Mouse (Mus musculus): ENCODE data around the gene N4bp2. TPM values are rescaled to one million over a fixed set of nuclear protein-coding genes. Genes with fewer than 3 reads are reported as not detected.

Gene N4bp2
- polyA plus RNA-seq, 1 experiment from 2014 or later: 24.0 TPM

- Histone ChIP-seq H3K9ac (no peak overlapping the region), H3K4me3 (no peak overlapping the region), H3K4me2 (replicated peaks) (no peak overlapping the region), H3K36me3 (no peaks in the 10 kb centered on the region), H3K27me3 (replicated peaks) (no peaks in the 10 kb centered on the region), H3K4me1 (no peaks in the 10 kb centered on the region), H3K9me3 (no peaks in the 10 kb centered on the region), H3K27ac (no peak overlapping the region)
- no peak for ATAC-seq (ENCODE audit: low FRiP score, low read depth)
- WGBS: 92% methylated on average over 7 of the region's 7 CpGs
Measured at GRCm38 (mm10) chr5:65842947-65843346, 79.6 kb downstream of the N4bp2 start.

GRCm38 (mm10) chr5:65846534-65846933, 83.2 kb downstream of the N4bp2 start:
- Histone ChIP-seq H3K27me3 (replicated peaks) (no peaks in the 10 kb centered on the region), H3K27ac (no peak overlapping the region), H3K4me1 (no peaks in the 10 kb centered on the region), H3K9ac (no peak overlapping the region), H3K36me3 (no peaks in the 10 kb centered on the region), H3K4me2 (replicated peaks) (no peak overlapping the region), H3K9me3 (no peaks in the 10 kb centered on the region), H3K4me3 (no peak overlapping the region)
- 87% methylated on average over 8 of the region's 8 CpGs for WGBS
- ATAC-seq (ENCODE audit: low FRiP score, low read depth): no peak

- H3K4me1 ChIP-seq: no peaks in the 10 kb centered on the region
- ATAC-seq (ENCODE audit: low FRiP score, low read depth): no peak
- H3K4me2 ChIP-seq (replicated peaks): no peak overlapping the region
- no peak overlapping the region for H3K4me3 ChIP-seq
- H3K36me3 ChIP-seq: no peaks in the 10 kb centered on the region
- H3K27me3 ChIP-seq (replicated peaks): no peaks in the 10 kb centered on the region
- H3K9ac ChIP-seq: no peak overlapping the region
- no peaks in the 10 kb centered on the region for H3K9me3 ChIP-seq
- WGBS: 86% methylated on average over 3 of the region's 3 CpGs
- H3K27ac ChIP-seq: no peak overlapping the region
Measured at GRCm38 (mm10) chr5:65846958-65847357, 83.6 kb downstream of the N4bp2 start.

- no peak overlapping the region for H3K9ac ChIP-seq
- H3K9me3 ChIP-seq: no peaks in the 10 kb centered on the region
- no peaks in the 10 kb centered on the region for H3K27me3 ChIP-seq (replicated peaks)
- no peaks in the 10 kb centered on the region for H3K4me1 ChIP-seq
- WGBS: 86% methylated on average over 7 of the region's 7 CpGs
- ATAC-seq (ENCODE audit: low FRiP score, low read depth): no peak
- H3K4me3 ChIP-seq: no peak overlapping the region
- no peaks in the 10 kb centered on the region for H3K36me3 ChIP-seq
- H3K4me2 ChIP-seq (replicated peaks): no peak overlapping the region
- no peak overlapping the region for H3K27ac ChIP-seq
Measured at GRCm38 (mm10) chr5:65847656-65848055, 84.3 kb downstream of the N4bp2 start.

DNA sequence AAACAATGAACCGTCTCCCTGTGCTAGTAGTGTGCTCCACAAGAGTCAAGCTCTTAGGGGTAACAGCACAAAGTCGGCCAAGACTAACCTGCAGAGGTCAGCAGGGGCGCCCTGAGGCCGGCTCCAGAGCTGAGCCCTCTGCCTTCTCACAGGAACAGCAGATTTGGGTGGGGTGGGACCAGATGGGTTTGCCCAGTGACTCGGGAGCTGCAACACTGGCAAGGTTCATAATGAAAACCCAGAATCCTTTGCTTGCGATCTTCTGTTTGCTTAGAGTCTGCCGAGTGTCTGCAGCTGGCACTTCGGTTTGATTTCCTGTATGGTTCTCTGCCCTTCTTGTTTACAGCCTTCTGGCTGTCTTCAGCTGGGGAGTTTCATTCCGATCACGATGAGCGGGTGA, 87.4 kb downstream of the N4bp2 start:
- H3K9ac ChIP-seq: no peak overlapping the region
- H3K4me1 ChIP-seq: no peaks in the 10 kb centered on the region
- H3K27me3 ChIP-seq (replicated peaks): no peaks in the 10 kb centered on the region
- H3K4me2 ChIP-seq (replicated peaks): no peak overlapping the region
- ATAC-seq (ENCODE audit: low FRiP score, low read depth): no peak
- WGBS: 75% methylated on average over 11 of the region's 11 CpGs
- no peak overlapping the region for H3K27ac ChIP-seq
- no peak overlapping the region for H3K4me3 ChIP-seq
- H3K36me3 ChIP-seq: no peaks in the 10 kb centered on the region
- no peaks in the 10 kb centered on the region for H3K9me3 ChIP-seq

DNA sequence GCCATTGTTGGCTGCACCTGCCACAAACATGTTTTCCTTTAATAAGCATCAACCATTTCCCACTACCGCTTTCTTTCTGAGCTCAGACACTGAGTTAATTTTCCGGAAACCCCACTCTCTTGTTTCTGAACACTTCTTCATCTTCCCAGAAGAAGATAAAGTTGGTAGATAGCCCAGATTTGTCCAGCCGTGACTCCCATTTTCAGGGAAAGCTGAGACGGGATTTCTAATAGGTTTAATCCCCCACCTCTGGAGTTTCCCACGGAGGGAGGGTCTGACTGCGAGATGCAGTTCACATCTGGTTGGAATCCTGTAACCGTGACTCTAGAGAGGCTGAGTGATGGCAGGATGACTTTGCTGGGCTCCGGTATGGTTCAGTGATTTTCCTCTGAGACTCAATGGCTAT, 91.5 kb downstream of the N4bp2 start:
- H3K27me3 ChIP-seq (replicated peaks): no peaks in the 10 kb centered on the region
- H3K9ac ChIP-seq: no peak overlapping the region
- H3K9me3 ChIP-seq: no peaks in the 10 kb centered on the region
- no peaks in the 10 kb centered on the region for H3K36me3 ChIP-seq
- 72% methylated on average over 8 of the region's 8 CpGs for WGBS
- H3K4me2 ChIP-seq (replicated peaks): no peak overlapping the region
- no peaks in the 10 kb centered on the region for H3K4me1 ChIP-seq
- no peak overlapping the region for H3K27ac ChIP-seq
- no peak for ATAC-seq (ENCODE audit: low FRiP score, low read depth)
- H3K4me3 ChIP-seq: no peak overlapping the region

GRCm38 (mm10) chr5:65855571-65855970, 92.2 kb downstream of the N4bp2 start:
- ATAC-seq (ENCODE audit: low FRiP score, low read depth): no peak
- Histone ChIP-seq H3K4me1 (no peaks in the 10 kb centered on the region), H3K27ac (no peak overlapping the region), H3K4me2 (replicated peaks) (no peak overlapping the region), H3K27me3 (replicated peaks) (no peaks in the 10 kb centered on the region), H3K36me3 (no peaks in the 10 kb centered on the region), H3K4me3 (no peak overlapping the region), H3K9me3 (no peaks in the 10 kb centered on the region), H3K9ac (no peak overlapping the region)
- 79% methylated on average over 3 of the region's 3 CpGs for WGBS

DNA sequence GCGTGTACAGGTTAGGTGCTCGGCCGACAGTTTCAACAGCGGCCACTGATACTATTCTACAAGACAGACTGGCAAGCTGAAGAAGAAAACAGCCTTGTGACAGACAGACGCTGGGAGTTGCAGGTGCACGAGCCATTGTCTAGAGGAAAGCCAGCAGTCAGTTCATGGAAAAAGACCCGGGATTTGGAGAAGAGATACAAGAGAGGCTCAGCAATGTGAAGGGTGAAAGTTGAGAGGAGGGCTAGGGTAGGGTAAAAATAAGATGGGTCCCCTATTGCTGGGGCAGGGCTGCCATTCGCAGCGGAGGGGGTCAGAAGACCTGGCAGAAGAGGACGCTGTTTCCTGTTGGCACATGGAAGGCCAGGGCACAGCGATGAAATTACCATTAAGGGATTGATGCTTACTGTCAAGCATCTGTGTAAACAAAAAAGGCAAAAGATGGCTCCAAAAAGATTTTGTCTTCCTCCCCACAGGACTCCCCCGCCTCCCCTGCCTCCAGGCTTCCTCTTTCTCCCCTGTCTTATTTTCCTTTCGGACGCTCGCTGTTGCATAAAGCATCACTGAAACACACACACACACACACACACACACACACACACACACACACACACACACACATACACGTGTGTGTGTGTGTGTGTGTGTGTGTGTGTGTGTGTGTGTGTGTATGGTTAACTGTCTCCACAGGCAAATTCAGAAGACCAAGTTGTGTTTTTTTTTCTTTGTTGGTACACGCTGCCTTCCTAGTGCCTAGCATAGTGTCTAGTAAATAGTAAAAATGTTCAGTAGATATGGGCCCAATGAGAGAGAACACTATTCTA, 93.5 kb downstream of the N4bp2 start:
- H3K9me3 ChIP-seq: no peaks in the 10 kb centered on the region
- H3K36me3 ChIP-seq: no peaks in the 10 kb centered on the region
- WGBS: 85% methylated on average over 15 of the region's 17 CpGs
- no peak overlapping the region for H3K4me3 ChIP-seq
- H3K9ac ChIP-seq: no peak overlapping the region
- no peak overlapping the region for H3K4me2 ChIP-seq (replicated peaks)
- H3K27ac ChIP-seq: no peak overlapping the region
- ATAC-seq (ENCODE audit: low FRiP score, low read depth): no peak
- no peaks in the 10 kb centered on the region for H3K27me3 ChIP-seq (replicated peaks)
- H3K4me1 ChIP-seq: no peaks in the 10 kb centered on the region

- WGBS: 85% methylated on average over 12 of the region's 12 CpGs
- no peaks in the 10 kb centered on the region for H3K27me3 ChIP-seq (replicated peaks)
- H3K4me3 ChIP-seq: no peak overlapping the region
- ATAC-seq (ENCODE audit: low FRiP score, low read depth): no peak
- no peak overlapping the region for H3K4me2 ChIP-seq (replicated peaks)
- no peaks in the 10 kb centered on the region for H3K36me3 ChIP-seq
- no peak overlapping the region for H3K27ac ChIP-seq
- no peaks in the 10 kb centered on the region for H3K4me1 ChIP-seq
- no peak overlapping the region for H3K9ac ChIP-seq
- no peaks in the 10 kb centered on the region for H3K9me3 ChIP-seq
Measured at GRCm38 (mm10) chr5:65857935-65858334, 94.6 kb downstream of the N4bp2 start.

- 89% methylated on average over 4 of the region's 6 CpGs for WGBS
- no peak overlapping the region for H3K27ac ChIP-seq
Measured at GRCm38 (mm10) chr5:65858355-65858754, 95.0 kb downstream of the N4bp2 start.

DNA sequence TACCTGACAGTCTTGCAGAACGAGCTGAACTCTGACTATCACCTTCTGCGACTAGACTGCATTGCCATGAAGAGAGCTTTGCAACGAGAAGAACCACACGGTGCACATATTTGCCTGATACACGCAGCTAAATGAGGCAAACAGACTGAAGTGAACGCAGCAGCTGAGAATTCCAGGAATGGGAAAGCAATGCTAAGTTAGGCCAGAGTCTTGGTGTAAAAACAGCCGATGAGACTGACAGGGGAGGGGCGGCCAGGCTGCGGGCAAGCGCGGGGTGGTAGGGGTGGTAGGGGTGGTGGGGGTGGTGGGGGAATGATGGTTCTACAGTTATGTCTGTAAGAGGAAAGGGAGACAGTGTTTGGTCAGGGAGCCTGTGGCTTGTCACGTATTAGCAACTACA, 95.6 kb downstream of the N4bp2 start:
- Histone ChIP-seq H3K36me3 (no peaks in the 10 kb centered on the region), H3K4me3 (no peak overlapping the region), H3K27ac (no peak overlapping the region), H3K9me3 (no peaks in the 10 kb centered on the region), H3K4me1 (no peaks in the 10 kb centered on the region), H3K9ac (no peak overlapping the region), H3K27me3 (replicated peaks) (no peaks in the 10 kb centered on the region), H3K4me2 (replicated peaks) (no peak overlapping the region)
- ATAC-seq (ENCODE audit: low FRiP score, low read depth): no peak
- WGBS: 76% methylated on average over 12 of the region's 12 CpGs

More at GRCm38 (mm10) chr5:65858355-65858754, 95.0 kb downstream of the N4bp2 start:
- Histone ChIP-seq H3K9me3 (no peaks in the 10 kb centered on the region), H3K4me2 (replicated peaks) (no peak overlapping the region), H3K36me3 (no peaks in the 10 kb centered on the region), H3K9ac (no peak overlapping the region), H3K4me3 (no peak overlapping the region), H3K4me1 (no peaks in the 10 kb centered on the region), H3K27me3 (replicated peaks) (no peaks in the 10 kb centered on the region)
- ATAC-seq (ENCODE audit: low FRiP score, low read depth): no peak

GRCm38 (mm10) chr5:65859396-65859795, 96.1 kb downstream of the N4bp2 start:
- H3K27me3 ChIP-seq (replicated peaks): no peaks in the 10 kb centered on the region
- no peak overlapping the region for H3K9ac ChIP-seq
- no peaks in the 10 kb centered on the region for H3K4me1 ChIP-seq
- no peak overlapping the region for H3K4me3 ChIP-seq
- no peak for ATAC-seq (ENCODE audit: low FRiP score, low read depth)
- H3K4me2 ChIP-seq (replicated peaks): no peak overlapping the region
- H3K27ac ChIP-seq: no peak overlapping the region
- no peaks in the 10 kb centered on the region for H3K36me3 ChIP-seq
- WGBS: 73% methylated on average over 6 of the region's 6 CpGs
- H3K9me3 ChIP-seq: no peaks in the 10 kb centered on the region

Measured in neural tube, embryonic 12.5 days (tissue).